Mouse (Mus musculus): ENCODE results near the gene Atf2. TPM values are rescaled to one million over a fixed set of nuclear protein-coding genes. Genes with fewer than 3 reads are reported as not detected.

Gene Atf2
- 3.1 and 3.2 TPM in 2 replicates for polyA plus RNA-seq (2012; ENCODE audit: insufficient read depth, low replicate concordance)

GRCm38 (mm10) chr2:73892464-73893296 lies at the start of gene Atf2:
TSS of gene Atf2 (minus strand) at chr2:73892639.
- TF ChIP-seq FLI1 (IDR thresholded peaks at IDR 0.05; ENCODE audit: low read length) (no peak; the same call in 1 of the 2 replicates), GATA1 (IDR thresholded peaks at IDR 0.05; ENCODE audit: borderline replicate concordance, low read length) (no peak)
- Histone ChIP-seq H3K36me3 (replicated peaks; ENCODE audit: low read length) (peaks cover 4% of the 10 kb centered on the region), H3K4me3 (replicated peaks) (peak within 1 kb of the TSS; percentile 100)

GRCm38 (mm10) chr2:73941281-73941680 lies 48.8 kb upstream of the Atf2 start:
- TF ChIP-seq FLI1 (IDR thresholded peaks at IDR 0.05; ENCODE audit: low read length) (no peak), GATA1 (IDR thresholded peaks at IDR 0.05; ENCODE audit: borderline replicate concordance, low read length) (no peak)

More at GRCm38 (mm10) chr2:73892464-73893296, at the start of gene Atf2:
- Histone ChIP-seq H3K4me1 (peaks cover 19% of the 10 kb centered on the region; the same call in 1 of the 2 replicates), H3K27me3 (replicated peaks) (no peaks in the 10 kb centered on the region), H3K9me3 (no peaks in the 10 kb centered on the region)

GRCm38 (mm10) chr2:73940471-73940870 lies 48.0 kb upstream of the Atf2 start:
- peaks cover 2% of the 10 kb centered on the region for H3K27me3 ChIP-seq (replicated peaks)
- no peak for TF ChIP-seq FLI1 (IDR thresholded peaks at IDR 0.05; ENCODE audit: low read length)
- TF ChIP-seq GATA1 (IDR thresholded peaks at IDR 0.05; ENCODE audit: borderline replicate concordance, low read length): no peak
- H3K4me1 ChIP-seq: peaks cover 5% of the 10 kb centered on the region; the same call in 1 of the 2 replicates
- no peak overlapping the region for H3K4me3 ChIP-seq (replicated peaks)
- H3K9me3 ChIP-seq: peaks cover 7% of the 10 kb centered on the region
- H3K36me3 ChIP-seq (replicated peaks; ENCODE audit: low read length): no peaks in the 10 kb centered on the region

More at GRCm38 (mm10) chr2:73941281-73941680, 48.8 kb upstream of the Atf2 start:
- Histone ChIP-seq H3K4me1 (peaks cover 5% of the 10 kb centered on the region; the same call in 1 of the 2 replicates), H3K36me3 (replicated peaks; ENCODE audit: low read length) (no peaks in the 10 kb centered on the region), H3K9me3 (peaks cover 11% of the 10 kb centered on the region), H3K4me3 (replicated peaks) (no peak overlapping the region), H3K27me3 (replicated peaks) (peaks cover 2% of the 10 kb centered on the region)

- Histone ChIP-seq H3K9me3 (peaks cover 7% of the 10 kb centered on the region), H3K36me3 (replicated peaks; ENCODE audit: low read length) (no peaks in the 10 kb centered on the region), H3K4me1 (no peaks in the 10 kb centered on the region), H3K4me3 (replicated peaks) (no peak overlapping the region), H3K27me3 (replicated peaks) (peaks cover 2% of the 10 kb centered on the region)
- TF ChIP-seq FLI1 (IDR thresholded peaks at IDR 0.05; ENCODE audit: low read length) (no peak), GATA1 (IDR thresholded peaks at IDR 0.05; ENCODE audit: borderline replicate concordance, low read length) (no peak)
Observed at GRCm38 (mm10) chr2:73938896-73939295, 46.5 kb upstream of the Atf2 start.

GRCm38 (mm10) chr2:73932676-73933313 lies 40.4 kb upstream of the Atf2 start:
- no peaks in the 10 kb centered on the region for H3K4me1 ChIP-seq
- peaks cover 23% of the 10 kb centered on the region for H3K9me3 ChIP-seq
- H3K27me3 ChIP-seq (replicated peaks): peaks cover 11% of the 10 kb centered on the region
- no peak for TF ChIP-seq FLI1 (IDR thresholded peaks at IDR 0.05; ENCODE audit: low read length)
- TF ChIP-seq GATA1 (IDR thresholded peaks at IDR 0.05; ENCODE audit: borderline replicate concordance, low read length): no peak
- H3K4me3 ChIP-seq (replicated peaks): no peak overlapping the region
- no peaks in the 10 kb centered on the region for H3K36me3 ChIP-seq (replicated peaks; ENCODE audit: low read length)

- H3K36me3 ChIP-seq (replicated peaks; ENCODE audit: low read length): no peaks in the 10 kb centered on the region
- H3K4me1 ChIP-seq: no peaks in the 10 kb centered on the region
- H3K27me3 ChIP-seq (replicated peaks): peaks cover 13% of the 10 kb centered on the region
- peaks cover 16% of the 10 kb centered on the region for H3K9me3 ChIP-seq
- no peak for TF ChIP-seq GATA1 (IDR thresholded peaks at IDR 0.05; ENCODE audit: borderline replicate concordance, low read length)
- TF ChIP-seq FLI1 (IDR thresholded peaks at IDR 0.05; ENCODE audit: low read length): no peak
- H3K4me3 ChIP-seq (replicated peaks): no peak overlapping the region
Observed at GRCm38 (mm10) chr2:73927711-73928110, 35.3 kb upstream of the Atf2 start.

GRCm38 (mm10) chr2:73925539-73925938 lies 33.1 kb upstream of the Atf2 start:
- no peak overlapping the region for H3K4me3 ChIP-seq (replicated peaks)
- no peaks in the 10 kb centered on the region for H3K36me3 ChIP-seq (replicated peaks; ENCODE audit: low read length)
- no peak for TF ChIP-seq GATA1 (IDR thresholded peaks at IDR 0.05; ENCODE audit: borderline replicate concordance, low read length)
- TF ChIP-seq FLI1 (IDR thresholded peaks at IDR 0.05; ENCODE audit: low read length): no peak
- H3K4me1 ChIP-seq: no peaks in the 10 kb centered on the region
- peaks cover 12% of the 10 kb centered on the region for H3K9me3 ChIP-seq
- peaks cover 13% of the 10 kb centered on the region for H3K27me3 ChIP-seq (replicated peaks)

GRCm38 (mm10) chr2:73925089-73925488 lies 32.6 kb upstream of the Atf2 start:
- TF ChIP-seq GATA1 (IDR thresholded peaks at IDR 0.05; ENCODE audit: borderline replicate concordance, low read length) (no peak), FLI1 (IDR thresholded peaks at IDR 0.05; ENCODE audit: low read length) (no peak)
- Histone ChIP-seq H3K36me3 (replicated peaks; ENCODE audit: low read length) (no peaks in the 10 kb centered on the region), H3K9me3 (peaks cover 9% of the 10 kb centered on the region), H3K4me1 (no peaks in the 10 kb centered on the region), H3K27me3 (replicated peaks) (peaks cover 13% of the 10 kb centered on the region), H3K4me3 (replicated peaks) (no peak overlapping the region)

GRCm38 (mm10) chr2:73919642-73920041 lies 27.2 kb upstream of the Atf2 start:
- Histone ChIP-seq H3K27me3 (replicated peaks) (peaks cover 13% of the 10 kb centered on the region), H3K4me3 (replicated peaks) (no peak overlapping the region), H3K4me1 (no peaks in the 10 kb centered on the region), H3K36me3 (replicated peaks; ENCODE audit: low read length) (no peaks in the 10 kb centered on the region), H3K9me3 (no peaks in the 10 kb centered on the region)
- no peak for TF ChIP-seq GATA1 (IDR thresholded peaks at IDR 0.05; ENCODE audit: borderline replicate concordance, low read length)

- peak overlapping the region; percentile 98 for H3K4me3 ChIP-seq (replicated peaks)
- peaks cover 27% of the 10 kb centered on the region for H3K36me3 ChIP-seq (replicated peaks; ENCODE audit: low read length)
- TF ChIP-seq GATA1 (IDR thresholded peaks at IDR 0.05; ENCODE audit: borderline replicate concordance, low read length) (no peak), FLI1 (IDR thresholded peaks at IDR 0.05; ENCODE audit: low read length) (no peak)
- no peaks in the 10 kb centered on the region for H3K9me3 ChIP-seq
- peaks cover 29% of the 10 kb centered on the region for H3K4me1 ChIP-seq
- H3K27me3 ChIP-seq (replicated peaks): no peaks in the 10 kb centered on the region
Observed at GRCm38 (mm10) chr2:73912264-73912663, 19.8 kb upstream of the Atf2 start.

All from megakaryocyte, embryonic 14.5 days (primary cell).